Mouse (Mus musculus) adrenal gland (tissue): Measurements from ENCODE around the gene Pdcd1.
"Not testable (repeated sequence)": the region's sequence is repeated elsewhere in the genome, so short reads cannot be mapped to it uniquely, and the experiment has no call there.

Experiments
- intact Hi-C: fragments of 180-260 bp; cut with DNase I; formaldehyde crosslinking; loops from one replicate; pipeline ENCODE4 v1.15.1; 2025

Gene Pdcd1

GRCm38 (mm10) chr1:94033075-94033602 is 19.2 kb downstream of the Pdcd1 start:
- intact Hi-C loops, result no loop called here

- intact Hi-C loops, result no loop called here
Measured at GRCm38 (mm10) chr1:94028741-94029140, 23.6 kb downstream of the Pdcd1 start.

GRCm38 (mm10) chr1:94027506-94028108 is 24.7 kb downstream of the Pdcd1 start:
- intact Hi-C loops, result no loop called here

DNA sequence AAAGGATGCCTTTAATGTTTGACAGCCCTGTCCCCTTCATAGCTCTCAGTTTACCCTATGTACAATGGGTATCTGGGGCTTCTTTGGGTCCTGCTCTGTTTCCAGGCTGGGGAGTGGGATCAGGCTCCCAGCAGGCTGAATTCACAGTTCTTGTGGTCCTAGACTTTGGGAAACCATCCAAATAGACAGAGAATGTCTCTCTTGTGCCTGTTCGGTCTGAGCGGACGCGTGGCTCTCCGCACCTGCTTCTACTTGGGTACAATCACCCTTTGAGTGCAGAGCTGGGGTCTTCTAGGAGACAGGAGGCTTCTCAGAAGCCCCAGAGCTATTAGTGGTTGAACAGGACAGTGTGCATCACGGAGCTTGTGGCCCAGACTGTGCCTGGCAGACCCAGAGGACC is 32.2 kb downstream of the Pdcd1 start, which contains the start of gene Neu4:
Gene Neu4, plus strand, starts transcription at position 301 of the 400 bp plus-strand sequence.
- intact Hi-C loops, result no loop called here

DNA sequence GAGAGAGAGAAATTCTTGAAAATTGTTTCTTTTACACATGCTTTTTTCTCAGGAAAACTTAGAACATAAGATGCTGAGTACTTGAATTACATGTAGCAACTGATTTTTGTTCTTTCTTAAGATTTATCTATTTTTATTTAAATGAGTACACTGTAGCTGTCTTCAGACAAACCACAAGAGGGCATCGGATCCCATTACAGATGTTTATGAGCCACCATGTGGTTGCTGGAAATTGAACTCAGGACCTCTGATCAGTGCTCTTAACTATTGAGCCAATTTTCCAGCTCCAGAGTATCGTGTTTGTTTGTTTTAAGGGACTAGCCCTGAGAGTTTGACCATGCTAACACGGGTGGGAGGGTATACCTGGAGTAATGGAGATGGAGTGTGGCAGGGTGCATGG is 40.7 kb downstream of the Pdcd1 start:
- intact Hi-C loops, result loop anchor here (2.0 kb wide), 1 partner anchor 69 kb away; no protein-coding TSS in a partner anchor

GRCm38 (mm10) chr1:94008826-94009225 is 43.5 kb downstream of the Pdcd1 start:
- intact Hi-C loops, result not testable (repeated sequence)

- intact Hi-C loops, result not testable (repeated sequence)
Measured at GRCm38 (mm10) chr1:94005954-94006506, 46.3 kb downstream of the Pdcd1 start.

DNA sequence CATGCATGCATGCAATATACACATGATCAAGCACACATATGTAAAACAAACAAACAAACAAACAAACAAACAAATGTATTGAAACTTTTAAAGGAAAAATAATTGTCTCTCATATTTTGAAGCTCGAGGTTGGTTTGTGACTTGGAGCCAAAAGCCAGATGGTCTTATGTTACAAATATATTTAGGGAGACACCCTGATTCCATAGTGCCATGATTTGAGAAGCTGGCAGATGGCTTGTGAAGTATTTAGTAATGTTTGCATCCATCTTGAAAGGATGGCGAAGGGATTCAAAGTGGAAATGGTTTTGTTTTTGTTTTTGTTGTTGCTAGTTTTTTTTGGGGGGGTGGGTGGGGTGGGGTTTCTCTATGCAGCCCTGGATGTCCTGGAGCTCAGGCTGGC is 51.3 kb downstream of the Pdcd1 start:
- intact Hi-C loops, result no loop called here

DNA sequence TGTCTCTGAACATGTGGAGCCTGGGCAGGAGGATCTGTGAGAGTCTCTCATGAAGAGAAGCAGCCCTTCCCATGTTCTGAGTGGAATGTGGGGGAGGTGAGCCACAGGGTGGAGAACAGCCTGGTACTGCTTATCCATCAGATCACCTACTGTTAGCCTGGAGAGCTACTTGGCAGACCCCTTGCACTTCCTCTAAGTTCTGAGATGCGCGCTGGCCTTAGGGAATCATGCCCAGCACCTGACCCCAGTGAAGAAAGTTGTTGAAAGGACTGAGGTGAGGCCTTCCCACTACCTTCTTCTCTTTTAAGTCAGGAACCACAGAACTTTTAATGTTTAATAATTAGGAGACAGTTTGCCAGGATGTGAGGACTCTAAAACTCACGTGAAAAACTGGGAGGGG is 60.9 kb downstream of the Pdcd1 start:
- intact Hi-C loops, result not testable (repeated sequence)

DNA sequence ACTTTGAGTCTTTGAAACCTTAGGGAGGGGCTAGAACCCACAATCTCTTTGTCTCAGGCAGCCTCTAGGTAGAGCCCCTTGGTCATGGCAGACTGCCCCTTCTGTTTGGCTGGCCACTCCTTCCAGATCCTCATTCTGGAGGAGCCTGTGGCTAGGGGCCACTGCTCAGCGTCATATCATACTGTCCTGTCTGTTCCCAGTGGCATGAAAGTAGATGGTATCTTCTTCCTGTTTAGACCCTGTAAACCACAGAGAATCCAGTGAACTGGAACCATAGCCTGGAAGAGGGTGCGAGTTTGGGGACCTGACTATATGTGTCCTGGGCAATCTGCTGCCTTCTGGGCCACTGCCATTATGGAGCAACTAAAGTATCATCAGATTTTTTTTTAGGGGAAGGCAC is 61.3 kb downstream of the Pdcd1 start:
- intact Hi-C loops, result not testable (repeated sequence)

DNA sequence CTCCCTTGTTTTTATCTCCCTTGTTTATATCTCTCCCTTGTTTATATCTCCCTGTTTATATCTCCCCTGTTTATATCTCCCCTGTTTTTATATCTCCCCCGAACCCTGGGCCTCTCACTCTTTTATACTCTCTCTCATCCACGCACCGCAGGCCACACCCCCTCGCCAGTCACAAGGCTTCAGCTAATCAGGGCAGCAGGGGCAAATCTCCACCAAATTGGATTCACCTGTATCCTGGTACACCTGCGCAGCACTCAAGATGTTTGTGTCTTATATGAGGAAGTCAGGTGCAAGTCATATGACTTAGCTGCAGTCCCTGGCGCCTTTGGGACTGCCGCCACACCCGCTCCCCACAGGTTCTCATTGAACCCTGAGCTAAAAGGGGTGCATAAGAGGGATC is 62.1 kb downstream of the Pdcd1 start, which contains the start of gene Gal3st2c:
Gene Gal3st2c, plus strand, starts transcription at position 301 of the 400 bp plus-strand sequence.
- intact Hi-C loops, result not testable (repeated sequence)

DNA sequence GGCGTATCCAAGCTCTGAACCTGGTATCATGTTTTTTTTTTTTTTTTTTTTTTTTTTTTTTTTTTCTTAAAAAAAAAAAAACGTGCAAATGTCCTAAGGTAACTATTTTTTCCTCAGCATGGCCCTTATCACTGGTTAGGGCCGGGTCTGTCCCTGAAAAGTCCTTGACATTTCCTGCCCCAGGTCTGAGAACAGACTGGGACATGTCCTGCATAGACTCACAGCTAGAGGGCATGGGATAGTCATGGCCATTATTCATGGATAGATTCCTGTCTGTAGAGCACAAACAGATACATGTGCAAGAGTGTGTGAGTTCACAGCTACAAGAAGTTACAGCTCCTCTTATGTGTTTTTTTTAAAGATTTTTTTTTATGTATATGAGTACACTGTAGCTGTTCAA is 63.6 kb downstream of the Pdcd1 start:
- intact Hi-C loops, result no loop called here
